In the genomic region with DNA sequence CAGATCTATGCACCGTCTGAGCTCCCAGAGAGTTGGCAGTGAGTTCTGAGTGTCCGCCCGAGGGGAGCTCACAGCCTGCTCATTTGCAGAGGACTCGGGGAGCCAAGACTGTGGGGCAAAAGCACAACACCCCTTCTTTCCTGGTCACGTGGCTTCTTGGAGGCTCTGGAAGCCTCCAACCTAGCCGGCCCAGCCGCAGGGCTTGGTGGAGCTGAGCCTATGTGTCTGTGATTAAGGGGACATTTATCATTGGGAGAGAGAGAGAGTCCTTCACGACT, we compare ENCODE assay signal across 11 mouse cellular contexts.
DNase-seq lines count a peak whose midpoint lies in the region; ATAC-seq lines count a peak whose summit lies in the region.
"Had no signal": no experiment of that assay in that cellular context is flagged by ENCODE, and none has a peak within 500 bp of the region (broad histone marks: within the 10 kb centered on the region; RNA-seq: fewer than 3 reads in every experiment).

No protein-coding gene starts in this region.

- no peaks in the 10 kb centered on the region for H3K36me3 ChIP-seq in heart, embryonic 14.5 days (ENCODE audit: control insufficient read depth, insufficient read depth, low read length)
- no peaks in the 10 kb centered on the region for H3K36me3 ChIP-seq in forebrain, embryonic 13.5 days (ENCODE audit: poor library complexity, severe bottlenecking)
- no peaks in the 10 kb centered on the region for H3K36me3 ChIP-seq in midbrain, embryonic 11.5 days (ENCODE audit: control insufficient read depth, insufficient read depth, low read length)

- H3K4me3 ChIP-seq in heart, embryonic 14.5 days (ENCODE audit: control insufficient read depth in 1 of 2, insufficient read depth in 1 of 2, low read depth in 1 of 2, low read length in 2 of 2): no peak overlapping the region
- peak overlapping the region; percentile 5; the same call in 1 of the 2 replicates for H3K4me3 ChIP-seq in forebrain, embryonic 13.5 days
- no peak overlapping the region for H3K4me3 ChIP-seq in midbrain, embryonic 11.5 days (ENCODE audit: low read depth, low read length)

- no peaks in the 10 kb centered on the region for H3K9me3 ChIP-seq in heart, embryonic 14.5 days (ENCODE audit: control insufficient read depth, low read length)
- H3K9me3 ChIP-seq in forebrain, embryonic 13.5 days (replicated peaks): no peaks in the 10 kb centered on the region
- no peaks in the 10 kb centered on the region for H3K9me3 ChIP-seq in midbrain, embryonic 11.5 days (ENCODE audit: control insufficient read depth, low read length)

- H3K27me3 ChIP-seq in heart, embryonic 14.5 days (ENCODE audit: control insufficient read depth, insufficient read depth, low read length): no peaks in the 10 kb centered on the region
- 0 out of 2 replicates have a peak, but pooled peaks cover 8% of the 10 kb centered on the region for H3K27me3 ChIP-seq in forebrain, embryonic 13.5 days
- H3K27me3 ChIP-seq in midbrain, embryonic 11.5 days (ENCODE audit: control insufficient read depth, insufficient read depth, low read length): no peaks in the 10 kb centered on the region; the same call in 1 of the 2 replicates

- no peaks in the 10 kb centered on the region; a peak in 1 of 4 replicates for H3K4me1 ChIP-seq in heart, embryonic 14.5 days (ENCODE audit: control insufficient read depth in 2 of 2, insufficient read depth in 2 of 2, low read length in 2 of 2)
- H3K4me1 ChIP-seq in forebrain, embryonic 13.5 days: peaks cover 53% of the 10 kb centered on the region
- H3K4me1 ChIP-seq in midbrain, embryonic 11.5 days (ENCODE audit: control insufficient read depth, insufficient read depth, low read length): peaks cover 8% of the 10 kb centered on the region

- WGBS in heart, embryonic 14.5 days: 38% methylated on average over 8 of the region's 8 CpGs
- WGBS in forebrain, embryonic 13.5 days: 22% methylated on average over 8 of the region's 8 CpGs
- WGBS in midbrain, embryonic 11.5 days: 35% methylated on average over 8 of the region's 8 CpGs

- ATAC-seq in heart, embryonic 14.5 days (ENCODE audit: insufficient number of reproducible peaks, insufficient read depth, low FRiP score, low read depth): no peak
- ATAC-seq in forebrain, embryonic 13.5 days: peak; percentile 37; the same call in 1 of the 2 replicates
- ATAC-seq in midbrain, embryonic 11.5 days (ENCODE audit: low FRiP score): no peak
- ATAC-seq: CD4-positive, CD25-positive, alpha-beta regulatory T cell, adult 4 months had no signal

- no peak for DNase-seq in heart, adult 8-10 months (ENCODE audit: low spot score)
- peak; percentile 4 to 6 for DNase-seq in adrenal gland, postnatal 36 days
- DNase-seq in midbrain, embryonic 11.5 days (ENCODE audit: low spot score, missing footprints): no peak
- no peak for DNase-seq in thymus, postnatal 14 days
- DNase-seq in ovary, postnatal 14 days (ENCODE audit: low spot score): no peak
- no peak for DNase-seq in thymus, postnatal 4 days
- DNase-seq: cerebellum, adult 18-20 months; kidney, adult 8-10 months had no signal

- no peak overlapping the region for H3K9ac ChIP-seq in heart, embryonic 14.5 days (ENCODE audit: low read length)
- H3K9ac ChIP-seq in forebrain, embryonic 13.5 days: peak overlapping the region; percentile 45; the same call in 1 of the 2 replicates
- H3K9ac ChIP-seq in midbrain, embryonic 11.5 days (ENCODE audit: low read length): 0 out of 2 replicates have a peak overlapping the region, but pooled peaks have one; percentile 21

- peak overlapping the region; percentile 49 for H3K4me2 ChIP-seq in heart, embryonic 14.5 days (ENCODE audit: low read length)
- H3K4me2 ChIP-seq in forebrain, embryonic 13.5 days: peak overlapping the region; percentile 53
- H3K4me2 ChIP-seq in midbrain, embryonic 11.5 days: peak overlapping the region; percentile 32; the same call in 1 of the 2 replicates

- no peak overlapping the region for H3K27ac ChIP-seq in heart, embryonic 14.5 days (replicated peaks in 1 of 2; ENCODE audit: control insufficient read depth in 1 of 2, insufficient read depth in 1 of 2, low read depth in 2 of 2, low read length in 2 of 2)
- H3K27ac ChIP-seq in forebrain, embryonic 13.5 days: peak overlapping the region; percentile 33
- no peak overlapping the region for H3K27ac ChIP-seq in midbrain, embryonic 11.5 days (ENCODE audit: low read depth, low read length)

Comparison
In these comparisons a context has a peak if more than half of its experiments do, and no peak if none do; other contexts are left out.
1. DNase-seq: peak in adrenal gland, postnatal 36 days (2 of 2); none in heart, adult 8-10 months (single experiment), midbrain, embryonic 11.5 days (single experiment), thymus, postnatal 14 days (single experiment), ovary, postnatal 14 days (single experiment) and thymus, postnatal 4 days (single experiment).
2. Peak in every context shown above with its lines, with median percentiles within 50 percentile points of each other: H3K4me2 ChIP-seq.